Mouse (Mus musculus): Measurements from ENCODE around the gene Lcn2.

Lcn2 gene

GRCm38 (mm10) chr2:32344056-32344455 is 44.0 kb downstream of the Lcn2 start:
- no peak for DNase-seq (ENCODE audit: low spot score in 2 of 2)

GRCm38 (mm10) chr2:32343351-32343671 is 44.7 kb downstream of the Lcn2 start:
- DNase-seq (ENCODE audit: low spot score in 2 of 2) = no peak

- peak; percentile 75 to 81 for DNase-seq (ENCODE audit: low spot score in 2 of 2)
Measured at GRCm38 (mm10) chr2:32342539-32343350, 45.3 kb downstream of the Lcn2 start.

GRCm38 (mm10) chr2:32342039-32342438 is 46.0 kb downstream of the Lcn2 start:
- no peak for DNase-seq (ENCODE audit: low spot score in 2 of 2)

GRCm38 (mm10) chr2:32341634-32341939 is 46.5 kb downstream of the Lcn2 start:
- DNase-seq (ENCODE audit: low spot score in 2 of 2) = no peak

GRCm38 (mm10) chr2:32340836-32341633 is 47.0 kb downstream of the Lcn2 start:
- DNase-seq (ENCODE audit: low spot score in 2 of 2) = no peak

GRCm38 (mm10) chr2:32339912-32340642 is 48.0 kb downstream of the Lcn2 start:
- DNase-seq (ENCODE audit: low spot score in 2 of 2) = no peak

- no peak for DNase-seq (ENCODE audit: low spot score in 2 of 2)
Measured at GRCm38 (mm10) chr2:32335888-32336287, 52.2 kb downstream of the Lcn2 start.

All from heart, adult 9 months (tissue).